Mouse (Mus musculus) myocyte (in vitro differentiated cells): ENCODE data around the gene Gm45716.

ENCODE experiments used
- CEBPB ChIP-seq: IDR thresholded peaks from 2 replicates; pipeline ENCODE4 v1.6.1; 2011; ENCODE audit warnings: mild to moderate bottlenecking, moderate library complexity; ENCODE audit not compliant: poor library complexity, insufficient read depth, severe bottlenecking
- E2F4 ChIP-seq: IDR thresholded peaks from one replicate; pipeline ENCODE4 v1.6.1; 2011; ENCODE audit warnings: mild to moderate bottlenecking, control low read depth, moderate library complexity; ENCODE audit not compliant: insufficient read depth
- MAX ChIP-seq: IDR thresholded peaks from one replicate; pipeline ENCODE4 v1.6.1; 2011; ENCODE audit warnings: low read depth, mild to moderate bottlenecking, control low read depth
- MYOD1 ChIP-seq, 3 experiments: IDR thresholded peaks; one replicate each; pipeline ENCODE4 v1.6.1; 2011; ENCODE audit warnings: control low read depth in 2 of 3, low read depth in 2 of 3, mild to moderate bottlenecking in 2 of 3, moderate library complexity in 1 of 3; ENCODE audit not compliant: insufficient read length in 2 of 3, control insufficient read depth in 1 of 3
- POLR2A ChIP-seq: IDR thresholded peaks from one replicate; pipeline ENCODE4 v1.6.1; 2011; ENCODE audit warnings: low read depth, mild to moderate bottlenecking, control low read depth, moderate library complexity; ENCODE audit not compliant: insufficient read length
- POLR2AphosphoS2 ChIP-seq: IDR thresholded peaks from one replicate; pipeline ENCODE4 v1.6.1; 2011; ENCODE audit warnings: low read depth, control low read depth; ENCODE audit not compliant: insufficient read length
- REST ChIP-seq: IDR thresholded peaks from one replicate; pipeline ENCODE4 v1.6.1; 2011; ENCODE audit warnings: mild to moderate bottlenecking, control low read depth, moderate library complexity; ENCODE audit not compliant: insufficient read depth, insufficient read length
- SRF ChIP-seq: IDR thresholded peaks from one replicate; pipeline ENCODE4 v1.6.1; 2011; ENCODE audit warnings: low read depth; ENCODE audit not compliant: control insufficient read depth, insufficient read length
- TCF12 ChIP-seq: IDR thresholded peaks from one replicate; pipeline ENCODE4 v1.6.1; 2011; ENCODE audit warnings: mild to moderate bottlenecking, control low read depth; ENCODE audit not compliant: poor library complexity, insufficient read depth, severe bottlenecking
- TCF3 ChIP-seq: IDR thresholded peaks from one replicate; pipeline ENCODE4 v1.6.1; 2011; ENCODE audit warnings: low read depth, control low read depth; ENCODE audit not compliant: insufficient read length
- USF1 ChIP-seq: IDR thresholded peaks from one replicate; pipeline ENCODE4 v1.6.1; 2011; ENCODE audit warnings: low read depth, mild to moderate bottlenecking, control low read depth, moderate library complexity

DNA sequence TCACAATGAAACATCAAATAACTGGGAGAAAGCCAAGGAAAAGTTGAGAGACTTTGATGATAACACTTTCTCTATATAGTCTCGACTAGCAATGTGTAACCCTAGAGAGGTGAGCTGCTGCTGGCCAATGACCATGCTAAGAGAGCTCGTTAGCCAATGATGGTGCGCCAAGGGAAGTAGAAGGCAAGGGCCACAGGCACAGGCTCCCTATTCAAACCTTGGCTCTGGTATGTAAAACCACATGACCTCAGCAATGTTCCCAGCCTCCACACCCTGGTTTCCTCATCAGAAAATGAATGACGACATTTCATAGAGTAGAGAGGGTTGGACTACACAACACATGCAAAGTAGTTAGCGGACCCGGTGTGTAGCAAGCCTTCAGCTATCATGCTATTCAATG is 15.2 kb upstream of the Gm45716 start:
- TF ChIP-seq POLR2A (no peak), E2F4 (no peak), MYOD1 (IDR thresholded peaks at IDR 0.05; ENCODE audit: control insufficient read depth in 1 of 3, insufficient read length in 2 of 3, low read depth in 2 of 3) (no peak), SRF (no peak), USF1 (no peak), TCF3 (no peak), TCF12 (no peak), MAX (no peak), POLR2AphosphoS2 (no peak), CEBPB (no peak), REST (no peak)
